21 mouse cellular contexts compared by ENCODE assay signal in genomic region chr5:76752351-76752750, GRCm38 (mm10).
DNase-seq lines count a peak whose midpoint lies in the region; ATAC-seq lines count a peak whose summit lies in the region.
"Had no signal": no experiment of that assay in that cellular context is flagged by ENCODE, and none has a peak within 500 bp of the region (broad histone marks: within the 10 kb centered on the region; RNA-seq: fewer than 3 reads in every experiment).

No protein-coding gene starts in this region.

- H3K4me3 ChIP-seq in hindbrain, embryonic 10.5 days: no peak overlapping the region
- H3K4me3 ChIP-seq in hindbrain, embryonic 14.5 days (replicated peaks; ENCODE audit: low read length): no peak overlapping the region
- peak overlapping the region; percentile 30 for H3K4me3 ChIP-seq in megakaryocyte, embryonic 14.5 days (replicated peaks)
- no peak overlapping the region for H3K4me3 ChIP-seq in neural tube, embryonic 13.5 days
- H3K4me3 ChIP-seq: forebrain, embryonic 15.5 days; gastrocnemius, adult 2 months; intestine, embryonic 15.5 days had no signal

- ATAC-seq in hindbrain, embryonic 14.5 days (ENCODE audit: low FRiP score): no peak
- ATAC-seq in megakaryocyte, adult 5-6 weeks (ENCODE audit: poor library complexity, severe bottlenecking): no peak
- no peak for ATAC-seq in neural tube, embryonic 13.5 days (ENCODE audit: low read depth)
- ATAC-seq: activated CD4-positive, CD25-positive, alpha-beta regulatory T cell, adult 4 months; CD4-positive, CD25-positive, alpha-beta regulatory T cell, adult 4 months; forebrain, embryonic 15.5 days; hindbrain, embryonic 16.5 days; intestine, embryonic 15.5 days had no signal

- H3K36me3 ChIP-seq in hindbrain, embryonic 10.5 days: no peaks in the 10 kb centered on the region
- no peaks in the 10 kb centered on the region for H3K36me3 ChIP-seq in hindbrain, embryonic 14.5 days (replicated peaks; ENCODE audit: control insufficient read depth, insufficient read depth)
- H3K36me3 ChIP-seq in megakaryocyte, embryonic 14.5 days (replicated peaks; ENCODE audit: low read length): peaks cover 8% of the 10 kb centered on the region
- H3K36me3 ChIP-seq in neural tube, embryonic 13.5 days: no peaks in the 10 kb centered on the region
- H3K36me3 ChIP-seq: forebrain, embryonic 15.5 days; intestine, embryonic 15.5 days had no signal

- no peak for DNase-seq in hindbrain, embryonic 10.5 days (ENCODE audit: low spot score)
- no peak for DNase-seq in hindbrain, embryonic 14.5 days (ENCODE audit: low spot score)
- no peak for DNase-seq in neural tube, embryonic 10.5 days (ENCODE audit: extremely low spot score, low spot score)
- no peak for DNase-seq in adrenal gland, adult (ENCODE audit: inconsistent age in 2 of 2, low spot score in 1 of 2)
- DNase-seq: adrenal gland, postnatal 10 days; adrenal gland, postnatal 36 days; cerebellum, adult 18-20 months; cerebellum, adult 9-10 months; cerebellum, postnatal 14 days; gastrocnemius, adult 2 months; gastrocnemius, postnatal 14 days; heart, adult 11 months had no signal

- H3K27me3 ChIP-seq in hindbrain, embryonic 10.5 days (ENCODE audit: insufficient read depth, poor library complexity, severe bottlenecking): no peaks in the 10 kb centered on the region
- no peaks in the 10 kb centered on the region for H3K27me3 ChIP-seq in hindbrain, embryonic 14.5 days (ENCODE audit: control insufficient read depth, insufficient read depth, low read length)
- H3K27me3 ChIP-seq in megakaryocyte, embryonic 14.5 days (replicated peaks): no peaks in the 10 kb centered on the region
- no peaks in the 10 kb centered on the region for H3K27me3 ChIP-seq in neural tube, embryonic 13.5 days
- H3K27me3 ChIP-seq: forebrain, embryonic 15.5 days; intestine, embryonic 15.5 days had no signal

- H3K4me1 ChIP-seq in hindbrain, embryonic 10.5 days (replicated peaks): peaks cover 25% of the 10 kb centered on the region
- H3K4me1 ChIP-seq in hindbrain, embryonic 14.5 days (replicated peaks; ENCODE audit: control insufficient read depth, insufficient read depth, low read length): peaks cover 17% of the 10 kb centered on the region; the same call in 1 of the 2 replicates
- H3K4me1 ChIP-seq in megakaryocyte, embryonic 14.5 days: peaks cover 56% of the 10 kb centered on the region
- H3K4me1 ChIP-seq in neural tube, embryonic 13.5 days (replicated peaks): peaks cover 38% of the 10 kb centered on the region
- H3K4me1 ChIP-seq: intestine, embryonic 15.5 days had no signal

- no peak overlapping the region for H3K9ac ChIP-seq in hindbrain, embryonic 14.5 days
- H3K9ac ChIP-seq in neural tube, embryonic 13.5 days: no peak overlapping the region
- H3K9ac ChIP-seq: forebrain, embryonic 15.5 days; intestine, embryonic 15.5 days had no signal

- H3K9me3 ChIP-seq in hindbrain, embryonic 10.5 days: no peaks in the 10 kb centered on the region
- H3K9me3 ChIP-seq in hindbrain, embryonic 14.5 days (ENCODE audit: control insufficient read depth, low read length): no peaks in the 10 kb centered on the region
- H3K9me3 ChIP-seq in megakaryocyte, embryonic 14.5 days: peaks cover 4% of the 10 kb centered on the region
- H3K9me3 ChIP-seq in neural tube, embryonic 13.5 days: no peaks in the 10 kb centered on the region
- H3K9me3 ChIP-seq: forebrain, embryonic 15.5 days; intestine, embryonic 15.5 days had no signal

- no peak overlapping the region for H3K4me2 ChIP-seq in hindbrain, embryonic 14.5 days (replicated peaks)
- H3K4me2 ChIP-seq in neural tube, embryonic 13.5 days: no peak overlapping the region
- H3K4me2 ChIP-seq: forebrain, embryonic 15.5 days; heart, embryonic 11.5 days; intestine, embryonic 15.5 days had no signal

- peak overlapping the region; percentile 64 for H3K27ac ChIP-seq in hindbrain, embryonic 10.5 days
- H3K27ac ChIP-seq in hindbrain, embryonic 14.5 days: no peak overlapping the region
- H3K27ac ChIP-seq in neural tube, embryonic 13.5 days (replicated peaks): peak overlapping the region; percentile 14; the same call in 1 of the 2 replicates
- H3K27ac ChIP-seq: forebrain, embryonic 15.5 days; gastrocnemius, adult 2 months; intestine, embryonic 15.5 days had no signal

- WGBS in hindbrain, embryonic 10.5 days: 45% methylated on average over 5 of the region's 5 CpGs
- 38% methylated on average over 5 of the region's 5 CpGs for WGBS in hindbrain, embryonic 14.5 days
- 29% methylated on average over 5 of the region's 5 CpGs for WGBS in neural tube, embryonic 13.5 days
